ENCODE assay signal across 8 mouse cellular contexts in genomic region chr3:30546831-30547369, GRCm38 (mm10). TPM values are rescaled to one million over a fixed set of nuclear protein-coding genes. Genes with fewer than 3 reads are reported as not detected.
DNase-seq lines count a peak whose midpoint lies in the region; ATAC-seq lines count a peak whose summit lies in the region.

No protein-coding gene starts in this region.

- intact Hi-C loops in gastrocnemius, postnatal 14 days (cut with DNase I; ENCODE audit: low total_unique reads): no loop called here

- H3K4me1 ChIP-seq in kidney, embryonic 14.5 days (ENCODE audit: control insufficient read depth, insufficient read depth, low read length): peaks cover 6% of the 10 kb centered on the region; the same call in 1 of the 2 replicates
- peaks cover 32% of the 10 kb centered on the region for H3K4me1 ChIP-seq in lung, embryonic 15.5 days

- no peak overlapping the region for H3K4me3 ChIP-seq in kidney, embryonic 14.5 days (ENCODE audit: low read length)
- peak overlapping the region; percentile 11; the same call in 1 of the 2 replicates for H3K4me3 ChIP-seq in lung, embryonic 15.5 days

- DNase-seq in cerebellum, adult 18-20 months: peak; percentile 11 to 14
- no peak for DNase-seq in cerebellum, adult 8-10 months
- peak; percentile 9 for DNase-seq in Muller cell, postnatal 12 days (ENCODE audit: inconsistent ontology term)
- DNase-seq in gastrocnemius, postnatal 14 days: peak; percentile 75
- no peak for DNase-seq in spleen, adult 12 weeks (ENCODE audit: low spot score)
- no peak for DNase-seq in thymus, postnatal 25 days

- no peak overlapping the region for H3K27ac ChIP-seq in kidney, embryonic 14.5 days (ENCODE audit: low read depth, low read length)
- peak overlapping the region; percentile 77 for H3K27ac ChIP-seq in lung, embryonic 15.5 days

- no peaks in the 10 kb centered on the region for H3K36me3 ChIP-seq in kidney, embryonic 14.5 days (ENCODE audit: control insufficient read depth, insufficient read depth, low read length)
- H3K36me3 ChIP-seq in lung, embryonic 15.5 days: no peaks in the 10 kb centered on the region

- H3K27me3 ChIP-seq in kidney, embryonic 14.5 days (ENCODE audit: control insufficient read depth, insufficient read depth, low read length): no peaks in the 10 kb centered on the region
- H3K27me3 ChIP-seq in lung, embryonic 15.5 days: no peaks in the 10 kb centered on the region

- peak overlapping the region; percentile 9; the same call in 1 of the 2 replicates for H3K4me2 ChIP-seq in kidney, embryonic 14.5 days (replicated peaks; ENCODE audit: low read depth, low read length)
- H3K4me2 ChIP-seq in lung, embryonic 15.5 days: peak overlapping the region; percentile 50

- no peak for ATAC-seq in kidney, embryonic 14.5 days (ENCODE audit: low FRiP score, low TSS enrichment)
- peak; percentile 79 for ATAC-seq in lung, embryonic 15.5 days (ENCODE audit: borderline replicate concordance, extremely low read depth, low FRiP score, low TSS enrichment)

- WGBS in kidney, embryonic 14.5 days: 42% methylated on average over 11 of the region's 11 CpGs
- 25% methylated on average over 11 of the region's 11 CpGs for WGBS in lung, embryonic 15.5 days

- no peaks in the 10 kb centered on the region for H3K9me3 ChIP-seq in kidney, embryonic 14.5 days (ENCODE audit: control insufficient read depth, low read length)
- H3K9me3 ChIP-seq in lung, embryonic 15.5 days: no peaks in the 10 kb centered on the region

- H3K9ac ChIP-seq in kidney, embryonic 14.5 days (ENCODE audit: low read depth, low read length): no peak overlapping the region
- no peak overlapping the region for H3K9ac ChIP-seq in lung, embryonic 15.5 days

RNA-seq across cellular contexts. Expression of gene Mecom, which starts 0.9 kb away (rescaled TPM):
- total RNA-seq in gastrocnemius, postnatal 14 days (2021): 10 to 100 TPM in 1 of 2 experiments, 1 to 10 TPM in 1; 9.8 to 12.2 TPM
- polyA plus RNA-seq in kidney, embryonic 14.5 days (2014; fragmentation: Nextera tagmentation; extraction: Ambion mirVana): 50.8 and 89.3 TPM in 2 replicates
- 65.4 and 68.8 TPM in 2 replicates for polyA plus RNA-seq in lung, embryonic 15.5 days (2015; fragmentation: Nextera tagmentation; extraction: Ambion mirVana)

RNA-seq across cellular contexts. Expression of gene Actrt3, which starts 52.8 kb away (rescaled TPM):
- not detected for total RNA-seq in gastrocnemius, postnatal 14 days (2021)
- polyA plus RNA-seq in kidney, embryonic 14.5 days (2014; fragmentation: Nextera tagmentation; extraction: Ambion mirVana): not detected in 2 replicates
- not detected in 2 replicates for polyA plus RNA-seq in lung, embryonic 15.5 days (2015; fragmentation: Nextera tagmentation; extraction: Ambion mirVana)

RNA-seq across cellular contexts. Expression of gene Mynn, which starts 55.0 kb away (rescaled TPM):
- 10 to 100 TPM; 10.9 to 11.6 TPM for total RNA-seq in gastrocnemius, postnatal 14 days (2021)
- polyA plus RNA-seq in kidney, embryonic 14.5 days (2014; fragmentation: Nextera tagmentation; extraction: Ambion mirVana): 27.2 and 38.1 TPM in 2 replicates
- polyA plus RNA-seq in lung, embryonic 15.5 days (2015; fragmentation: Nextera tagmentation; extraction: Ambion mirVana): 28.1 and 31.7 TPM in 2 replicates

Comparison
In these comparisons a context has a peak if more than half of its experiments do, and no peak if none do; other contexts are left out.
1. DNase-seq: peak in cerebellum, adult 18-20 months (2 of 2), Muller cell, postnatal 12 days (single experiment) and gastrocnemius, postnatal 14 days (single experiment); none in cerebellum, adult 8-10 months (single experiment), spleen, adult 12 weeks (single experiment) and thymus, postnatal 25 days (single experiment).